Mouse (Mus musculus): ENCODE results near the gene Trpm4.

DNA sequence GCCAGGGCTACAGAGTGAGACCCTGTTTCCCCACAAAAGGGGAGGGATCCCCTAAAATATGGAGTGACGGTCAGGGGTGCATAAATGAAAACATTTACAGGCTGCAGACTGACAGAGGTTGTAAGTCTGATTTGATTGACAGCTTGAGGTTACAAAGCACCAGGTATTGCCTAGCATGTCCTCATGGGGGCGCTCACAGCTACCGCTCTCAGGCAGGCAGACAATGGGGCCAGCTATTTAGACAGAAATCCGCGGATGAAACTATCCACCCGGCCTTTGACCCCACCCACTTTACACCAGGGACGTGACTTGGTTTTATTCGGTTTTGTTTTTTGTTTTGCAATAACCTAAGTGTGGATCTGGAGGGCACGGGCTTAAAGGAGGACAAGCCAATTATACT is 24.1 kb downstream of the Trpm4 start:
- TF ChIP-seq POLR2A (IDR thresholded peaks at IDR 0.05; ENCODE audit: borderline replicate concordance, low read depth, low read length) (no peak), CTCF (IDR thresholded peaks at IDR 0.05; ENCODE audit: low read depth, low read length) (peak; percentile 65)

Measured in bone marrow macrophage, adult 2 months (primary cell).